Mouse (Mus musculus) ovary, postnatal 36 days (tissue): ENCODE measurements around the gene Usp1.

Experiments used
- DNase-seq: peaks from one replicate; pipeline ENCODE4 v3.0.0; 2022; ENCODE audit warnings: low spot score, mixed read lengths

Usp1 gene

GRCm38 (mm10) chr4:98984701-98985100, 61.1 kb downstream of the Usp1 start:
- no peak for DNase-seq
